ENCODE assay signal across 27 mouse cellular contexts in the genomic region with DNA sequence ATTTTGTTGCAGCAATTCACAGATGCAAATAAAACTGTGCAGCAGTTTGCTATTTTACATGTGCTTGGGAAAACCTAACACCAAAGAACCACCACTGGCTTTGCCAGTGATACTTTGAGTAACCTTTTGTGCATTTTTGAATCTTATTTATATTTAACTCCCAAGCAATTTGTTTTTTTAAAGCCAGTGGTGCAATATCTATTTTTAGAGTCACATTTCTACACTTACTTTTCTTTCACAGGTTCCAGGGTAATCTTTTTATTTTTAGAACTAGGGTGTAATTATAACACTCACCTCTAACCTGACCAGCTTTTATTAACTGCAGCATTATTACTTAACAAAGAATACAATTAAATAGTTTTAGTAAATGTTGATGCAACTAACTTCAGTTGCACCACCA.
"Had no signal": no experiment of that assay in that cellular context is flagged by ENCODE, and none has a peak within 500 bp of the region (broad histone marks: within the 10 kb centered on the region; RNA-seq: fewer than 3 reads in every experiment).

No protein-coding gene starts in this region.

- DNase-seq: gastrocnemius, postnatal 10 days; gastrocnemius, postnatal 25 days; heart, postnatal 10 days; heart, postnatal 4 days; kidney, adult 18-20 months; kidney, adult 8-10 months; kidney, postnatal 10 days; kidney, postnatal 25 days; kidney, postnatal 4 days; liver; liver, embryonic 13.5 days had no signal

- H3K4me3 ChIP-seq: heart, embryonic 10.5 days; heart, embryonic 13.5 days; hindbrain, embryonic 10.5 days; hindbrain, embryonic 12.5 days; intestine, embryonic 15.5 days; layer of hippocampus, adult 2 months; left cerebral cortex, adult 2 months; limb, embryonic 10.5 days; limb, embryonic 12.5 days; liver, embryonic 13.5 days; liver, embryonic 15.5 days had no signal

- H3K9me3 ChIP-seq: heart, embryonic 10.5 days; heart, embryonic 13.5 days; hindbrain, embryonic 10.5 days; hindbrain, embryonic 12.5 days; intestine, embryonic 15.5 days; limb, embryonic 10.5 days; limb, embryonic 12.5 days; liver, embryonic 13.5 days; liver, embryonic 15.5 days had no signal

- H3K27me3 ChIP-seq: heart, embryonic 13.5 days; hindbrain, embryonic 12.5 days; intestine, embryonic 15.5 days; limb, embryonic 12.5 days; liver, embryonic 13.5 days; liver, embryonic 15.5 days had no signal

- H3K4me2 ChIP-seq: heart, embryonic 13.5 days; hindbrain, embryonic 12.5 days; hindbrain, embryonic 14.5 days; intestine, embryonic 15.5 days; limb, embryonic 12.5 days; liver, embryonic 11.5 days; liver, embryonic 13.5 days; liver, embryonic 15.5 days had no signal

- H3K27ac ChIP-seq: heart, embryonic 10.5 days; hindbrain, embryonic 10.5 days; hindbrain, embryonic 12.5 days; hindbrain, embryonic 14.5 days; intestine, embryonic 15.5 days; layer of hippocampus, adult 2 months; left cerebral cortex, adult 2 months; limb, embryonic 10.5 days; limb, embryonic 12.5 days; liver, embryonic 13.5 days; liver, embryonic 15.5 days had no signal

- ATAC-seq: forebrain, embryonic 16.5 days; hindbrain, embryonic 16.5 days; inflammation-experienced regulatory T-cells, adult 6 months; intestine, embryonic 15.5 days; intestine, postnatal 0 days had no signal

- H3K4me1 ChIP-seq: heart, embryonic 10.5 days; hindbrain, embryonic 10.5 days; hindbrain, embryonic 12.5 days; liver, embryonic 13.5 days; liver, embryonic 15.5 days had no signal

- H3K9ac ChIP-seq: heart, embryonic 13.5 days; hindbrain, embryonic 12.5 days; hindbrain, embryonic 14.5 days; intestine, embryonic 15.5 days; limb, embryonic 12.5 days; liver, embryonic 13.5 days; liver, embryonic 15.5 days had no signal

- H3K36me3 ChIP-seq: heart, embryonic 10.5 days; hindbrain, embryonic 10.5 days; hindbrain, embryonic 12.5 days; intestine, embryonic 15.5 days; limb, embryonic 10.5 days; limb, embryonic 12.5 days; liver, embryonic 13.5 days had no signal
